Mouse (Mus musculus): ENCODE results near the gene Rlbp1. TPM values are rescaled to one million over a fixed set of nuclear protein-coding genes. Genes with fewer than 3 reads are reported as not detected.

Rlbp1 gene
- polyA plus RNA-seq, 1 experiment from 2014 or later: 17.1 TPM

DNA sequence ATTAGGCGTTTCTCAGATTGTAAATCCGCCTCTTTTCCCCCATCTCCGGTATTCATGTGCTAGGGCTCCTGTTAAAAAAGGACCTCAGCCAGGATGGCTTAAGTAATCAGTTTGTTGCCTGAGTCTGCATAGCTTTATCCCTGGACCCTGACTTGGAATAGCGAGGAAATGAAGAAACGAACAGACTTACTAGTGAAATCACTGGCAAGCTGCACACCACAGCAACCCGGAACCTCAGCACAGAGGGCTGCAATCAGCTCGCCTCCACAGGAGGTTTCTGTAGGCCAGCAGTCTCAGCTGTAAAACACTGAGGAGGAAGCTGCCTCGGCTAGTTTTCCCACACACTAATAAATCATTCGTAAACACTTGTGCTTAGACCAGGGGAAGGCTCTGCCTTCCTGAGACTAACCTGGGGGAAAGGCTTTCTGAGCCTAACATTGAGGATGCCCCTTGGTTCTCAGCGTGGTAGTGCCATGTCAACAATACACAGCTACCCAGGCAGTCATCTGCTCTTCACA is 10.7 kb upstream of the Rlbp1 start:
- Histone ChIP-seq H3K36me3 (ENCODE audit: control insufficient read depth, insufficient read depth, low read length) (no peaks in the 10 kb centered on the region), H3K27me3 (ENCODE audit: control insufficient read depth, insufficient read depth, low read depth, low read length) (no peaks in the 10 kb centered on the region), H3K9me3 (replicated peaks; ENCODE audit: control insufficient read depth, low read length, poor library complexity, severe bottlenecking) (no peaks in the 10 kb centered on the region), H3K4me3 (ENCODE audit: low read depth, low read length) (no peak overlapping the region), H3K4me1 (ENCODE audit: control insufficient read depth, insufficient read depth, low read length) (peaks cover 3% of the 10 kb centered on the region), H3K9ac (ENCODE audit: low read depth, low read length) (no peak overlapping the region), H3K27ac (ENCODE audit: low read length) (no peak overlapping the region), H3K4me2 (ENCODE audit: low read length) (no peak overlapping the region)
- WGBS: 87% methylated on average over 10 of the region's 10 CpGs
- ATAC-seq: no peak

DNA sequence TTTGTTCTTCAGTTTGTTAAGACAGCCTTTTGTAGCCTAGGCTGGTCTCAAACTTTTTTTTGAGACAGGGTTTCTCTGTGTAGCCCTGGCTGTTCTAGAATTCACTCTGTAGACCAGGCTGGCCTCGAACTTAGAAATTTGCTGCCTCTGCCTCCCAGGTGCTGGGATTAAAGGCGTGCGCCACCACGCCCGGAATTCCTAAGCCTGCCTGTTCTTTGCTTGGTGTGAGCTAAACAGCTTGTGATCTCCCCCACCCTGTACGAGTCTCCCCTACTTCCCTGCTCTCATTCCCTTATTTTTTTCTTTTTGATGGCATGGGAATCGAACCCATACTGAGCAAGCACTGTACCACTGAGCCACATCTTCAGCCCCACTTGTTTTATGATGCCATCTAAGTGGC is 8.3 kb upstream of the Rlbp1 start:
- H3K9me3 ChIP-seq (replicated peaks; ENCODE audit: control insufficient read depth, low read length, poor library complexity, severe bottlenecking): no peaks in the 10 kb centered on the region
- H3K36me3 ChIP-seq (ENCODE audit: control insufficient read depth, insufficient read depth, low read length): no peaks in the 10 kb centered on the region
- no peak overlapping the region for H3K4me3 ChIP-seq (ENCODE audit: low read depth, low read length)

DNA sequence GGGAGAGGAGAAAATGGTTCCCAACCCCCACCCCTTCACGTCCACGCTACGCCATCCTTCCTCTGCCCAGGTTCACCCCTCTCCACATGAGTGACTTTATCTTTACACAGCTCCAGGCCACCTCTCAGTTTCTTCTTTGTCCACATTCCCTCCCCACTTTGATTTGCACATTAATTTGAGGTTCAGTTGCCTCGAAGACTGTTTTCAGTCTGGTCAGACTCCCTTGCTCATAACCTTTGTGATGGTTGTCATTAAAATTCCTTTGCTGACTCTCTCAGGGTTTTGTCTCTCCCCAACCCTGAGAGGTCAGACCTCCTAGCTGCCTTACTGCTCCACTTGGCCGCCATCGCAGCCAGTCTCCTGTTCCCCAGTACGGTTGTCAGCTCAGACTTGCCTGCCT is 7.8 kb upstream of the Rlbp1 start:
- H3K27ac ChIP-seq (ENCODE audit: low read length): no peak overlapping the region
- H3K9me3 ChIP-seq (replicated peaks; ENCODE audit: control insufficient read depth, low read length, poor library complexity, severe bottlenecking): no peaks in the 10 kb centered on the region
- H3K36me3 ChIP-seq (ENCODE audit: control insufficient read depth, insufficient read depth, low read length): no peaks in the 10 kb centered on the region
- no peak for ATAC-seq
- no peak overlapping the region for H3K9ac ChIP-seq (ENCODE audit: low read depth, low read length)
- no peak overlapping the region for H3K4me2 ChIP-seq (ENCODE audit: low read length)
- peaks cover 8% of the 10 kb centered on the region for H3K4me1 ChIP-seq (ENCODE audit: control insufficient read depth, insufficient read depth, low read length)
- 70% methylated on average over 7 of the region's 7 CpGs for WGBS
- H3K4me3 ChIP-seq (ENCODE audit: low read depth, low read length): no peak overlapping the region
- H3K27me3 ChIP-seq (ENCODE audit: control insufficient read depth, insufficient read depth, low read depth, low read length): no peaks in the 10 kb centered on the region

More for the DNA sequence above, 8.3 kb upstream of the Rlbp1 start:
- H3K4me2 ChIP-seq (ENCODE audit: low read length): no peak overlapping the region
- ATAC-seq: no peak
- H3K27ac ChIP-seq (ENCODE audit: low read length): no peak overlapping the region
- peaks cover 8% of the 10 kb centered on the region for H3K4me1 ChIP-seq (ENCODE audit: control insufficient read depth, insufficient read depth, low read length)
- no peaks in the 10 kb centered on the region for H3K27me3 ChIP-seq (ENCODE audit: control insufficient read depth, insufficient read depth, low read depth, low read length)
- WGBS: 88% methylated on average over 7 of the region's 7 CpGs
- no peak overlapping the region for H3K9ac ChIP-seq (ENCODE audit: low read depth, low read length)

DNA sequence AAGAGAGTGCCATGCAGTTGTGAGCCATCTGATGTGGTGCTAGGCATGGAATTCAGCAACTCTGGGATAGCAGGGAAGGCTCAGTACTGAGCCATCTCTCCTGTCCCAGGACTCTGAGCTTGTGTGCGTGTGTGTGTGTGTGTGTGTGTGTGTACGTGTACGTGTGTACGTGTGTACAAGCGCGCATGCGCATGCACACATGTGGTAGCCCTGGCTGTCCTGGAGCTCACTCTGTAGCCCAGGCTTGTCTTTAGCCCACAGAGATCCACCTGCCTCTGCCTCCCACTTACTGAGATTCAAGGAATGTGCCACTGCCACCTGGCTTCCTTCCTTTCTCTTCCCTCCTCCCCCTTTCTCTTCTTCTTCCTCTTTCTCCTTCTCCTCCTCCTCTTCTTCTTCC is 7.1 kb upstream of the Rlbp1 start:
- no peaks in the 10 kb centered on the region for H3K27me3 ChIP-seq (ENCODE audit: control insufficient read depth, insufficient read depth, low read depth, low read length)
- H3K4me3 ChIP-seq (ENCODE audit: low read depth, low read length): no peak overlapping the region
- no peak overlapping the region for H3K9ac ChIP-seq (ENCODE audit: low read depth, low read length)
- no peak for ATAC-seq
- H3K9me3 ChIP-seq (replicated peaks; ENCODE audit: control insufficient read depth, low read length, poor library complexity, severe bottlenecking): no peaks in the 10 kb centered on the region
- no peaks in the 10 kb centered on the region for H3K36me3 ChIP-seq (ENCODE audit: control insufficient read depth, insufficient read depth, low read length)
- whole genome bisulfite sequencing: 97% methylated on average over 7 of the region's 7 CpGs
- H3K27ac ChIP-seq (ENCODE audit: low read length): no peak overlapping the region
- H3K4me2 ChIP-seq (ENCODE audit: low read length): no peak overlapping the region
- peaks cover 8% of the 10 kb centered on the region for H3K4me1 ChIP-seq (ENCODE audit: control insufficient read depth, insufficient read depth, low read length)

DNA sequence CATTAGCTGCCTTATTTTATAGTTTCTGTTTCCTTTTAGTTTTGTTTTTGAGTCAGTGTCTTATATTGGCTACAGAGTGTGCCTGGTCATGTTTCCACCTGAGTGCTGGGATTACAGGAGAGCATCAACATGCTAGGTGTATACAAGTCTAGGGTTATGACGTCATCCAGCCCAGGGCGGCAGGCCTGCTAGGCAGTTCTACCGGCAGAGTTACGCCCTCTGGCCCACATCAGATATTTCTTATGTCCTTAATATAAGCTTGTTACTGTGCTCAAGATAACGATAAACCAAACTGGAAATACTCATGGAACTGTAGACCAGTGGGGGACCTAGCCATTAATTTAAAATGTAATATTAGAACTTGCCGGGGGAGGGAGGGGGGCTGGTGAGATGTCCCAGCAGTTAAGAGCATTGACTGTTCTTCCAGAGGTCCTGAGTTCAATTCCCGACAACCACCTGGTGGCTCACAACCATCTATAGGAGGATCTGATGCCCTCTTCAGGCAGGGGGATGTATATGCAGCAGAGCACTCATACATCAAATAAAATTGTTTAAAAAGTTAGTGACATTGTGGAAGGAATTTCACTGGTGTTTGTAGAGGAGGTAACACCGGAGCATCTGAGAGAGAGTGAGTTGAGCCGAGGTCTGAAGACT is 6.1 kb upstream of the Rlbp1 start:
- Histone ChIP-seq H3K27me3 (ENCODE audit: control insufficient read depth, insufficient read depth, low read depth, low read length) (no peaks in the 10 kb centered on the region), H3K4me2 (ENCODE audit: low read length) (no peak overlapping the region; the same call in 1 of the 2 replicates), H3K27ac (ENCODE audit: low read length) (no peak overlapping the region), H3K36me3 (ENCODE audit: control insufficient read depth, insufficient read depth, low read length) (no peaks in the 10 kb centered on the region), H3K9me3 (replicated peaks; ENCODE audit: control insufficient read depth, low read length, poor library complexity, severe bottlenecking) (no peaks in the 10 kb centered on the region), H3K4me3 (ENCODE audit: low read depth, low read length) (no peak overlapping the region), H3K9ac (ENCODE audit: low read depth, low read length) (no peak overlapping the region), H3K4me1 (ENCODE audit: control insufficient read depth, insufficient read depth, low read length) (peaks cover 8% of the 10 kb centered on the region)
- ATAC-seq: peak; percentile 52; the same call in 1 of the 2 replicates
- 64% methylated on average over 9 of the region's 9 CpGs for whole genome bisulfite sequencing

DNA sequence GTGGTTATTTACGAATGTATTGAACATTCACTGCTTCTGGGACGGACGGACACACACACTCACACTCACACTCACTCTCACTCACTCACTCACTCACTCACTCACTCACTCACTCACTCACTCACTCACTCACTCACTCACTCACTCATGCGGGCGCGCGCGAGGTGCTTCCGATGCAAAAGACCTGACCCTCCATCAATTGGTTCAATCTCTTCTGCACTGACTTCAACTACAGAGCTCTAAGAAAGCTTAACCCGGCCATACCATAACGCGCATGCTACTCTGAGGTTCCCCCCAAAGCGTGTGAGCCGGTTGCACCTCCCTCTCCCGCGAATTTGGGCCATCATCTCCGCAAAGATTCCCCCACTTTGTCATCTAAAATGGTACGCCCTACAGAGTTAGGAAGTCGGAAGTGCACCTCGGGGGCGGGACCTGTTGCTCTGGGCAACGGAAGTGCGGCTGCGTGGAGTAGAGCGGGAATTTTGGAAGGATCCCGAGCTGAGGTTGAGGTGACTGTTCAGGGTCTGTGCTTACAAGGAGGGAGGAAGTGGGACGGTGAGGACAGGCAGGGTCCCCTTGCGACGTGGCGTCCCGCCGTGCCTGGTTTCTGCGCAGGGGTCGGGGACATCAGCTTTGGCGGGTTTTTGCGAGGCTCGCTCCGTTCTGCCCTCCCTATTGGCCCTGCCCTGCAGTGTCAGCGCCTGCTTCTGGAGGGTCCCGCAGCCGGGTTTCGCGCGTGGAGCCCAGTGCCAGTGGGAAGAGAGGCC is 5.2 kb upstream of the Rlbp1 start, which contains the start of gene Fanci:
Gene Fanci (plus strand): TSS at position 47 of the 767 bp plus-strand sequence.
- H3K4me1 ChIP-seq (ENCODE audit: control insufficient read depth, insufficient read depth, low read length): peaks cover 8% of the 10 kb centered on the region
- no peaks in the 10 kb centered on the region for H3K36me3 ChIP-seq (ENCODE audit: control insufficient read depth, insufficient read depth, low read length)
- peak within 1 kb of the TSS; percentile 68 for H3K9ac ChIP-seq (ENCODE audit: low read depth, low read length)
- H3K27me3 ChIP-seq (ENCODE audit: control insufficient read depth, insufficient read depth, low read depth, low read length): no peaks in the 10 kb centered on the region
- no peaks in the 10 kb centered on the region for H3K9me3 ChIP-seq (replicated peaks; ENCODE audit: control insufficient read depth, low read length, poor library complexity, severe bottlenecking)
- peak within 1 kb of the TSS; percentile 53 for H3K4me3 ChIP-seq (ENCODE audit: low read depth, low read length)
- peak within 1 kb of the TSS; percentile 93 for H3K4me2 ChIP-seq (ENCODE audit: low read length)
- peak; percentile 97 for ATAC-seq
- WGBS: under 1% methylated on average over 44 of the region's 44 CpGs
- peak within 1 kb of the TSS; percentile 88 for H3K27ac ChIP-seq (ENCODE audit: low read length)

DNA sequence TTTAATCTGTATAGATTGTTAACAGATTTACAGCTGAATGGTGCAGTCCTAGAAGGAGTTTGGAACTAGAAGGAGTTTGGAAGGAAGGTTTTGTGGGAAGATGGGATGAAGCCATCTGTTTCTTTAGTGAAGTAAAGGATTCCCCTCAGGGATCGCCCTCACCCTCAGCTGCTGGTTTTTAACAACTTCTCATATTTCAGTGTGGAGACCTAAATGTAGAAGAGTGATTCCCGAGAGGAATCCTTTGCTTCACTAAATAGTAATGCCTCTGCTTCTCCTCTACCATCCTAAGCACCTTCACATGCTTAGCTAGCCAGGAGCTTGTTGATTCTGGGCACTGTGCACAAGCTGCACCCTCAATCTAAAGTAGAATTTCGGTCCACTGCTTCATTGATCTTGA is 4.6 kb upstream of the Rlbp1 start:
- H3K4me1 ChIP-seq (ENCODE audit: control insufficient read depth, insufficient read depth, low read length): peaks cover 8% of the 10 kb centered on the region
- H3K4me3 ChIP-seq (ENCODE audit: low read depth, low read length): peak overlapping the region; percentile 53
- H3K27ac ChIP-seq (ENCODE audit: low read length): peak overlapping the region; percentile 88
- H3K27me3 ChIP-seq (ENCODE audit: control insufficient read depth, insufficient read depth, low read depth, low read length): no peaks in the 10 kb centered on the region
- WGBS: 14% methylated on average over 3 of the region's 3 CpGs
- no peak for ATAC-seq
- no peaks in the 10 kb centered on the region for H3K36me3 ChIP-seq (ENCODE audit: control insufficient read depth, insufficient read depth, low read length)
- peak overlapping the region; percentile 68 for H3K9ac ChIP-seq (ENCODE audit: low read depth, low read length)
- H3K4me2 ChIP-seq (ENCODE audit: low read length): peak overlapping the region; percentile 93
- H3K9me3 ChIP-seq (replicated peaks; ENCODE audit: control insufficient read depth, low read length, poor library complexity, severe bottlenecking): no peaks in the 10 kb centered on the region

DNA sequence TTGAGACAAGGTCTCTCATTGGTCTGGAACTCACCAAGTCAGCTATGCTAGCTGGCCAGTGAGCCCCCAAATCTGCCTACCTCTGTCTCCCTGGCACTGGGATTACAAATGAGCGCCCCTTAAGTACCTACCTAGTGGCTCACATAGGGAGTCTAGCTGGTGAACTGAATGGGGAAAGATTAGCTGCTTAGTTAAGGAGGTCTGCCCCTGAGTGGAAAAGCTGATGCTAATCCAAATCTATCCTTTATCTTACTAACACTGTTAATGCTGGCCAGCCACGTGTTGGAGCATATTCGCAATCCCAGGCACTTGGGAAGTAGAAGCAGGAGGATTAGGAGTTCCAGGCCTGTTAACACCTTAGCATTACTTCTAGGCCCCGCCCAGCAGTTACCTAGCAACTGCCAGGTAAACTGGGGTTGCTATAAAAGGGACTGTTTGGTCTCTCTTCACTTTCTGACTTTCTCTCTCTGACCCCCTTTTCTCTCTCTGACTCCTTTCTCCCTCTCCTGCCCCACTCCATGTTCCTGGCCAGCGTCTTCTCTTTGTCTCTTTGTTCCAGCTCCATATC is 3.4 kb upstream of the Rlbp1 start:
- Histone ChIP-seq H3K36me3 (ENCODE audit: control insufficient read depth, insufficient read depth, low read length) (no peaks in the 10 kb centered on the region), H3K4me1 (ENCODE audit: control insufficient read depth, insufficient read depth, low read length) (peaks cover 8% of the 10 kb centered on the region), H3K27ac (ENCODE audit: low read length) (no peak overlapping the region), H3K4me2 (ENCODE audit: low read length) (no peak overlapping the region), H3K27me3 (ENCODE audit: control insufficient read depth, insufficient read depth, low read depth, low read length) (no peaks in the 10 kb centered on the region), H3K4me3 (ENCODE audit: low read depth, low read length) (no peak overlapping the region), H3K9ac (ENCODE audit: low read depth, low read length) (no peak overlapping the region), H3K9me3 (replicated peaks; ENCODE audit: control insufficient read depth, low read length, poor library complexity, severe bottlenecking) (no peaks in the 10 kb centered on the region)
- ATAC-seq: no peak
- WGBS: 64% methylated on average over 5 of the region's 5 CpGs

Measured in midbrain, embryonic 16.5 days (tissue).